Mouse (Mus musculus) hindbrain, embryonic 13.5 days (tissue): ENCODE results near the gene Cmtm2a. TPM values are rescaled to one million over a fixed set of nuclear protein-coding genes. Genes with fewer than 3 reads are reported as not detected.
"Not testable (repeated sequence)": the region's sequence is repeated elsewhere in the genome, so short reads cannot be mapped to it uniquely, and the experiment has no call there.

Experiments
- ATAC-seq: fragments of 200-750 bp; cut with Nextera tagmentation; 2 replicates; pipeline ENCODE4 v1.8.0; 2017; ENCODE audit warnings: moderate TSS enrichment; ENCODE audit not compliant: low FRiP score
- H3K27ac ChIP-seq: fragments of 300-500 bp; sonication (generic); 2 replicates; pipeline ENCODE4 v1.5.1; 2015; ENCODE audit warnings: inconsistent platforms, mild to moderate bottlenecking, moderate library complexity
- H3K27me3 ChIP-seq: fragments of 300-500 bp; sonication (generic); 2 replicates; pipeline ENCODE4 v1.6.1; 2015; ENCODE audit warnings: mild to moderate bottlenecking, inconsistent platforms
- H3K36me3 ChIP-seq: fragments of 300-500 bp; sonication (generic); 2 replicates; pipeline ENCODE4 v1.6.1; 2015; ENCODE audit warnings: mild to moderate bottlenecking, inconsistent platforms
- H3K4me1 ChIP-seq: fragments of 300-500 bp; sonication (generic); replicated peaks from 2 replicates; pipeline ENCODE4 v1.6.1; 2015; ENCODE audit warnings: inconsistent platforms
- H3K4me2 ChIP-seq: fragments of 300-500 bp; sonication (generic); 2 replicates; pipeline ENCODE4 v1.6.1; 2015; ENCODE audit warnings: inconsistent platforms, mild to moderate bottlenecking, moderate library complexity
- H3K4me3 ChIP-seq: fragments of 300-500 bp; sonication (generic); 2 replicates; pipeline ENCODE4 v1.5.1; 2015; ENCODE audit warnings: mild to moderate bottlenecking, inconsistent platforms
- H3K9ac ChIP-seq: fragments of 300-500 bp; sonication (generic); 2 replicates; pipeline ENCODE4 v1.6.1; 2015; ENCODE audit warnings: mild to moderate bottlenecking, inconsistent platforms
- H3K9me3 ChIP-seq: fragments of 300-500 bp; sonication (generic); 2 replicates; pipeline ENCODE4 v1.6.1; 2016; ENCODE audit warnings: inconsistent platforms
- WGBS: fragments of 180-500 bp; shearing (Covaris S2); methylation state at CpG from one replicate; pipeline ENCODE4 v1.1.7; 2015; 5-methylcytosine and 5-hydroxymethylcytosine counted together
- polyA plus RNA-seq: library from polyadenylated mRNA; unstranded; fragments of >200 nt; fragmentation: Nextera tagmentation; extraction: Ambion mirVana; gene quantifications from 2 replicates; pipeline ENCODE4 v1.2.1, GENCODE M21; 2015

Cmtm2a gene
- polyA plus RNA-seq, 1 experiment from 2014 or later: not detected

DNA sequence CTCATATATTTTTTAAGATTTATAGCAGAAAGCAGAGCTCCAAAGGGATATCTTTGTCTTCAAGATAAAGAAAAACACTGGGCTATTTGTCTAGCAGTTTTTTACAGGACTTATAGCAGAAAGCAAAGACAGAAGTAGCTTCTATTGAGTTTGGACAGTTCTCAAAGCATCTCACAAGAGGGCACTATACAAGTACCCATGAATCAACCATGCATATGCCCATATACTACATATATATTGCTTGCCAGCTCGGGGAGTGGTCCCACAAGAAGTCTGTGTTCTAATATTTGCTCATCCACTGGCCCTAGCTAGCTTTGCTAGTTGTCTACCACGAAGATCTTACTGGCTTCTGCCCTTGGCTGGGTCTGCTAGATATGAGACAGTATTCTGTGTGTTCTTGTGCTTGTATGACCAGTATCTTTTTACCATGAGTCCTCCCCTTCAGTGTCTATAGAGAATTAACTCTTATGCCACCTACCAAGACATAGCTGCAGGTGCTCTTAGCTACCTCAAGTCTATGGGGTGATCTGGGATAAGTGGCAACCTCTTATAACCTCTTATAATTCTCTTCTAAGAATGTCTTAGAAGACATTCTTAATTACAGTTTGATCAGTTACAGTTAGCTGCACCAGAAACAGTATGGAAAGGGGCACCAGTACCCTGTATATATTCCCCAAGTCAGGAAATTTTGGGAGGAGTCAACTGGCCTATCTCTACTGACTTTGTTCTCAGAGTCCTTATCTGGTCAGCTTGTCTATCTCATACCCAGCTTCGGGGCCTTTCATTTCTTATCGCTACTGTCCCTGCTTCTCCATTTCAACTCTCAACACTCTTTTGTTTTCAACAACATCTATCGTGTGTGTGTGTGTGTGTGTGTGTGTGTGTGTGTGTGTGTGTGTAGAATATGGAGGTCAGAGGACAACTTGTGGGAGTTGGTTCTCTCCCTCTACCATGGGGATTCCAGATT is 40.0 kb upstream of the Cmtm2a start:
- Histone ChIP-seq H3K9ac (no peak overlapping the region), H3K4me3 (no peak overlapping the region), H3K9me3 (no peaks in the 10 kb centered on the region), H3K27me3 (no peaks in the 10 kb centered on the region), H3K36me3 (no peaks in the 10 kb centered on the region), H3K4me1 (no peaks in the 10 kb centered on the region), H3K4me2 (no peak overlapping the region), H3K27ac (no peak overlapping the region)
- no peak for ATAC-seq
- 77% methylated on average over 5 of the region's 5 CpGs for WGBS

DNA sequence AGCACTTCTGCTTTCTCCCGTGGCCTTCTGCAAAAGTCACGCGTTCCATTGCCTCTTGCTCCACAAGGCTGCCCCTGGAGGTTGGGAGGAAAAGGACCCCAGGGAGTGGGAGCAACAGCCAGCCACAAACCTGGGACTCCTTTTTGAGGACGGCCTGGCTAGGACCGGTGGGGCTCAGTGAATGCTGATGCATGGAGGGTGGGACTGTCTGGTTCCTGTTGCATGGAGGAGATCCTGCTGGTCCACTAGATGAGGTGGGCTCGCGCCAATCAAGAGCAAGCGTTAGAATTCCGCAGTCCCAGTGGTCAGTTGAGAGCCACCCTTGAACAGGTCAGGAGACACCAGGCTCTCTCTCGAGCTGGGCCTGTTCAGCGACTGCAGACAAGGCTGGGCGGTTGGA is 28.9 kb upstream of the Cmtm2a start, which contains the start of gene Cmtm2b:
Gene Cmtm2b (plus strand): TSS at position 301 of the 400 bp plus-strand sequence.
- H3K27ac ChIP-seq, H3K27me3 ChIP-seq, H3K4me1 ChIP-seq, H3K4me2 ChIP-seq, H3K9ac ChIP-seq, ATAC-seq, H3K4me3 ChIP-seq, H3K9me3 ChIP-seq, H3K36me3 ChIP-seq: not testable (repeated sequence)
- 93% methylated on average over 12 of the region's 12 CpGs for WGBS

DNA sequence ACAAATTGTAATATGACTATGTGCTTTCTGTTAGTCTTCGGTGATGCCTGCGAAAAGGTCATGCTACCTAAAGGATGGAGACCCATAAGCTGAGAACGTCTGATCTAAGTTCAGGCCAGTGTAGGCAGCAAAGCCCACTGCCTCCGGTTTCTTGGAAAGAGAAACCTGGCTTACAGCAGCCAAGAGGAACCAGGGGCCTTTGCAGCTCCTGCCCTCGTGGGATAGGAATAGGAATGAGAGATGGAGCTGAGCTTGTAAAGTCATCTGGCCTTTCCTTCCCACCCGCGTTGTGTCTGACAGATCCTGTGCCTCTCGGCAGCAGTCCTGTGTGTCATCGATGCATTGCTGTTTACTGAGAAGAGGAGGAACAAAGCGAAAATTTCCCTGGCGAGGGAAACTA is 28.3 kb upstream of the Cmtm2a start, which contains the start of gene Gm11020:
Gene Gm11020 (plus strand): TSS at position 301 of the 400 bp plus-strand sequence.
- 90% methylated on average over 11 of the region's 11 CpGs for WGBS

DNA sequence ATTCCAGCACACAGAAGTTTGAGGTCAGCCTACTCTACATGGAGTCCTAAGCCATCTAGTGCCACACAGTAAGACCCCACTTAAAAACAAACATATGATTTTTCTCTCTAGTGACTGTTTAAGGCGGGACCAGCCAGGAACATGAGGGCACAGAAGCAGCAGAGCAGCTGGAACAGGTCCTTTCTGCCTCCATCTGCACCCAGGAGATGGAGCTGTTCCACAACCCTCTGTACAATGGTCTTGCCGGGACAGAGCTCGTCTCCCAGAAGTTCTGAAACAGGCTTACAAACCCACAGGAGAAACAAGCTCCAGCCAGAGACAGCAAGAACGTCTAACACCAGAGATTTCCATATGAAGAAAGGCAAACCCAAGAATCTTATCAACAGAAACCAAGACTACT is 20.3 kb upstream of the Cmtm2a start:
- no peaks in the 10 kb centered on the region for H3K27me3 ChIP-seq
- 77% methylated on average over 4 of the region's 4 CpGs for WGBS
- no peak overlapping the region for H3K4me3 ChIP-seq
- no peak overlapping the region for H3K27ac ChIP-seq
- no peak overlapping the region for H3K9ac ChIP-seq
- no peaks in the 10 kb centered on the region for H3K9me3 ChIP-seq
- ATAC-seq: no peak
- H3K4me2 ChIP-seq: no peak overlapping the region
- H3K4me1 ChIP-seq: no peaks in the 10 kb centered on the region
- H3K36me3 ChIP-seq: no peaks in the 10 kb centered on the region

More for the DNA sequence above, 28.3 kb upstream of the Cmtm2a start, which contains the start of gene Gm11020:
- not testable (repeated sequence) for H3K27ac ChIP-seq, H3K4me3 ChIP-seq, H3K4me1 ChIP-seq, H3K9ac ChIP-seq, H3K9me3 ChIP-seq, H3K27me3 ChIP-seq, ATAC-seq, H3K36me3 ChIP-seq, H3K4me2 ChIP-seq

DNA sequence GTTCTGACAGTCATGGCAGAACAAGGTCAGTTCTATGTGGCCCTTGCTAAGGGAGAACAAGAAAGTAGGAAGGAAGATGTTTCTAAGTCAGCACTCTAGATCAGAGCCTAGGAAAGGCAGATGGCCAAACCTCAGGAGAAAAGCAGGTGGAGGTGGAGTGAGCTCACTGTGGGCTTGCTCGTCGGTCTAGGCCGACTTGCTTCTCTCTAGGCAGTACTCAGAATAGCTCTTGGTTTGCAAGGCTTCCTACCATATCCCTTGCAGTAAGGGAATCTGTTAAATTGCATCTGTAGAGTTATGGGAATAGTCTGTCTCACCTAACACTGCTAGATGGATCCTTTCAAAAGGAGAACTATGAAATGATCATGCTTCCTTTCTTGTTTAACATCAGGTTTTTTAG is 19.0 kb upstream of the Cmtm2a start:
- H3K4me2 ChIP-seq, ATAC-seq, H3K9me3 ChIP-seq, H3K4me1 ChIP-seq, H3K9ac ChIP-seq, H3K36me3 ChIP-seq, H3K4me3 ChIP-seq, H3K27ac ChIP-seq, H3K27me3 ChIP-seq: not testable (repeated sequence)
- 89% methylated on average over 3 of the region's 3 CpGs for WGBS

DNA sequence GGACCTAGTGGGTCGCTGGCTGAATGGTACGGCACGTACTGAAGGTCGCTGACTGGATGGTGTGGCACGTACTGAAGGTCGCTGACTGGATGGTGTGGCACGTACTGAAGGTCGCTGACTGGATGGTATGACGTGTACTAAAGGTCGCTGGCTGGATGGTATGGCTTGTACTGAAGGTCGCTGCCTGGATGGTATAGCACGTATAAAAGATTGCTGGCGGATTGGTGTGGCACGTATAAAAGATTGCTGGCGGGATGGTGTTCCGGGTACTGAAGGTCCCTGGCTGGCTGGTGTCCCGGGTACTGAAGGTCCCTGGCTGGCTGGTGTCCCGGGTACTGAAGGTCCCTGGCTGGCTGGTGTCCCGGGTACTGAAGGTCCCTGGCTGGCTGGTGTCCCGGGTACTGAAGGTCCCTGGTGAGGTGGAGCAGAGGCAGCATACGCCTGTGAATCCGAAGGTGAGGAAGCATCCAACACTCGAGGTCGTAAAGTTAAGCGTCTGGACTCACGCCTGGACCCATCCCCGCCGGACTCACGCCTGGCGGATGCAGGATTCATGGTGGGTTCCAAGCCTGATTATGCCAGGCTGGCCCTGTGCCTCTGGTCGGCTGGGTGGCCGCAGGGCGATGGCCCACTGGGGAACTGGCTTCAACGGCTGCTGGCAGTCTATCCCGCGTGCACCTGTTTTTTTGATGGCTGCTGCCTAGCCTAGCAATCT is 16.6 kb upstream of the Cmtm2a start, which contains the start of the genes Gm45711 and Cmtm1:
Gene Gm45711 (minus strand): TSS at position 641 of the 715 bp plus-strand sequence.
Gene Cmtm1 (minus strand): TSS at position 705 of the 715 bp plus-strand sequence.
- H3K4me3 ChIP-seq, H3K4me2 ChIP-seq, H3K9me3 ChIP-seq, H3K36me3 ChIP-seq, H3K27me3 ChIP-seq, H3K4me1 ChIP-seq, ATAC-seq, H3K27ac ChIP-seq, H3K9ac ChIP-seq: not testable (repeated sequence)
- WGBS: 92% methylated on average over 36 of the region's 36 CpGs

DNA sequence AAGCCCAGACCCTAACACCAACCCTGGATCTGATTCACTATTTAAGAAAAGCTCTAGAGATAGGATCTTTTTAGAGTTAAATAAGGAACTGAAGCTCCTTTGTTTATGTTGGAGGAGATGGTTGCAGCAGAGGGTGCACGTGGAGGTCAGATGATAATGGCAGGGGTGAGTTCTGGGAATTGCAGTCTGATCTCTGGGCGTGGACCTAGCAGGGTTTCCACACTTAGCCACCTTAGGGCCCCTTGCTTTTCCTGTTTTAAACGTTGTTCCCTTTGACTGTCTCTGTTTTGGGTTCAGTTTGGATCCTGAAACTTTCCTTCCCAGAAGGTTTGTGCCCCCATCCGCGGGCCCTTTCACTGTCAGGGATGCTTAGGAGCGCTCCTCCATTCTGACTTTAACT is 15.4 kb upstream of the Cmtm2a start:
- H3K36me3 ChIP-seq, H3K4me2 ChIP-seq, H3K4me1 ChIP-seq, H3K4me3 ChIP-seq, H3K27me3 ChIP-seq, H3K9ac ChIP-seq, ATAC-seq, H3K9me3 ChIP-seq, H3K27ac ChIP-seq: not testable (repeated sequence)
- 56% methylated on average over 6 of the region's 6 CpGs for WGBS

DNA sequence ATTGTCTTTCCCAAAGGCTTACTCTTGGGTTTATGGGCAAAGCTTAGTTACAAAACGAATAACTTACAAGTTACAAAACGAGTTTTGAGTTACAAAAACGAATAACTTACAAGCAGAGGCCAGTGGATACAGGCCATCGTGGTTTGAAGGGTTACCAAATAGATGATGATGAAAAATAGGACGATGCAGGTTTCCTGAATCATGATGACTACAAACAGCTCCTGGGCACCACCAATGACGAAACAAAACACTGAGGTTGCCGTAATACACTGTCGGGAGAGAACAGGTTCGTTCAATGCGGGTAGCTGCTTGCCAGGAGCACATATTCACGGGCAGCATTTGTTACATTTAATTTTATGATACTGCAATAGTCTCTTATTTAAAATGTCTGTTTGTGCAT is 12.0 kb upstream of the Cmtm2a start:
- 92% methylated on average over 11 of the region's 11 CpGs for WGBS
- H3K27me3 ChIP-seq: no peaks in the 10 kb centered on the region
- ATAC-seq: no peak

DNA sequence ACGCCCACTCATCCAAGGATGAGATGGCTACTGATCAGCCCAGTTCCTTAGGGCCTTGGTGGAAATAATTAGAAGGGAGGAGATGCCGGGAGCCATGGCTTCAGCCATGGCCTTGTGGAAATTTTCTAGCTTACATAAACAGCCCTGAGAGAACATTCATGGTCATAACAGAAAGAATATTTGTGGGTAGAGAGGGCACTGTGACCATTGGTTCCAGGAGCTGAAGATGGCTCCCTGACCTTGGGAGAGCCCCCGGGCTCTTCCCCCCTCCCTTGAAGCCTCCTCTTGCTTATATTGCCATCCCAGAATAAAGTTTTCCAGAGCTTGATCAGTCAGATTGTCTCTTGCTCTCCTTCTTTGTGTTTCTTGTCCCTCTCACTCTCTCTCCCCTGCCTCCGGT is 9.6 kb upstream of the Cmtm2a start:
- WGBS: 85% methylated on average over 4 of the region's 4 CpGs
- ATAC-seq, H3K4me2 ChIP-seq, H3K4me3 ChIP-seq, H3K9me3 ChIP-seq, H3K36me3 ChIP-seq, H3K27me3 ChIP-seq, H3K9ac ChIP-seq, H3K27ac ChIP-seq: not testable (repeated sequence)
- peaks cover 11% of the 10 kb centered on the region for H3K4me1 ChIP-seq

More for the DNA sequence above, 12.0 kb upstream of the Cmtm2a start:
- Histone ChIP-seq H3K36me3 (no peaks in the 10 kb centered on the region), H3K27ac (no peak overlapping the region), H3K9ac (no peak overlapping the region), H3K9me3 (no peaks in the 10 kb centered on the region), H3K4me1 (peaks cover 11% of the 10 kb centered on the region), H3K4me2 (no peak overlapping the region), H3K4me3 (no peak overlapping the region)

DNA sequence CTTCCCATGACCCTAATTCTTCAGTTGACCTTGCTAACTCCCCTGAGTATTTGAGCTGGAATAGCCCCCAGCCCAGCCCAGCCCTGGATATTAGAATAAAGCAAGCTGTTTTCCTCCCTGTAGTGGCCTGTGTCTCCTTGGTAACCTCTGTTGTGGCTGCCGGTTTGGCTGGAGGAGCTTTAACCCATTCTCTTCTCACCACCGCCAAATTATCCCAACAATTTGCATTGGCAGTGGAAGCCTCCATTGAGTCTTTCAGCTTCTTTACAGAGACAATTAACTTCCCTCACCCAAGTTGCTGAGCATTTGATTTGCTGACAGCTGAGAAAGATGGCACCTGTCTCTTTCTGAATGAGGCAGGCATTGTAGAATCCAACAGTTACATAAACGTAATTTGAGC is 8.6 kb upstream of the Cmtm2a start:
- H3K4me2 ChIP-seq, H3K4me3 ChIP-seq, H3K27ac ChIP-seq, H3K9me3 ChIP-seq, H3K36me3 ChIP-seq, H3K27me3 ChIP-seq, H3K9ac ChIP-seq: not testable (repeated sequence)
- H3K4me1 ChIP-seq: peaks cover 11% of the 10 kb centered on the region
- 5% methylated on average over 3 of the region's 3 CpGs for WGBS
- peak; percentile 81; the same call in 1 of the 2 replicates for ATAC-seq

DNA sequence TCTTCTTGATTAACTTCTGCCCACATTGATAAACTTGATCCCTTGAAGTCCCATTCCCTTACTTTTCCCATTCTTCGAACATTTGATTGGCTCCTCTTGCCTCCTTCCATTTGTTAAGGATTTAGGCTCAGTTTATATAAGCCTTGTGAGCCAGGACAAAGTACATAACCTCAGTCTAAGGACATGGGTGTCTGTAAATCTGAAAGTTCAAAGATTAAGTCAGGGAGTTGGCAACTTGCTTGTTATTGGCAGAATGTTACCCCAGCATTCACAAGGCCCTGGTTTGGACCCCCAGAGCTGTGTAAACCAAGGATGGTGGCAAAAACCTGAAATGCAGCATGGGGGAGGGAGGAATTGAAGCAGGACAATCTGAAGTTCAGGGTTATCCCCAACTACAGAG is 1.4 kb upstream of the Cmtm2a start:
- Histone ChIP-seq H3K9me3 (no peaks in the 10 kb centered on the region), H3K27ac (no peak overlapping the region), H3K4me3 (no peak overlapping the region), H3K9ac (no peak overlapping the region), H3K4me1 (no peaks in the 10 kb centered on the region), H3K27me3 (no peaks in the 10 kb centered on the region), H3K4me2 (no peak overlapping the region), H3K36me3 (no peaks in the 10 kb centered on the region)
- WGBS: 90% methylated on average over 1 of the region's 1 CpGs
- ATAC-seq: no peak

DNA sequence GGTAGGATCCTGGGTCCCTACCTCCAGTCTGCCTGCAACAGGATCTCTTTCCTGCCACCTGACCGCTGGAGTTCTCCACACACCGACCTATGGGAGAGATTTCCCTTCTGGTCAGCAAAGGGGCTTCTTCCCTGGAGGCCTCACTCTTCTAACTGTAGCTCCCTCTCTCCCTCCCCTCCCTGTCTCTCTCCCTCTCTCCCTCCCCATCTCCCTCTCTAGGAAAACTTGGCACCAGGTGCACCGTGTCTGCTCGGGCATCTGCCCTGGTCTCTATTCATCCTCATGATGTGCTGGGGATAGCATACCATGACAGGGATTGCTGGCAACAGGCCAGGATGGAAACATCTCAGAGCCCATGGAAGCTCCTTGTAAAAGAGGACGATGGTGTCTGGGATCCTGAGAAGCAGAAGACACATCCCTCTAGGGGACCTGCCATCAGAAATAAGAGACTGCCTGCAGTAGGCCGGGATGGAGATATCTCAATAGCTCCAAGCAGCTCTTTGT is 24.0 kb downstream of the Cmtm2a start:
- Histone ChIP-seq H3K9ac (no peak overlapping the region), H3K4me2 (no peak overlapping the region)
- no peak for ATAC-seq

More for the DNA sequence above, 24.0 kb downstream of the Cmtm2a start:
- Histone ChIP-seq H3K4me3 (no peak overlapping the region), H3K36me3 (peaks cover 9% of the 10 kb centered on the region), H3K4me1 (no peaks in the 10 kb centered on the region), H3K27me3 (no peaks in the 10 kb centered on the region), H3K9me3 (no peaks in the 10 kb centered on the region), H3K27ac (no peak overlapping the region)
- 83% methylated on average over 6 of the region's 6 CpGs for WGBS
